Mouse (Mus musculus) spleen, adult 2 months (tissue): ENCODE measurements at regions not wholly inside any gene's neighbourhood (a gene's known extent, or its start where the extent isn't known, plus 50 kb on each side); places are given as distances from the start of the nearest gene placed in this dataset.

Experiments
- CTCF ChIP-seq: fragments of 200-500 bp; IDR thresholded peaks from 2 replicates; pipeline ENCODE4 v1.5.1; 2011; ENCODE audit warnings: mild to moderate bottlenecking, inconsistent platforms; ENCODE audit not compliant: insufficient read depth, insufficient read length, insufficient replicate concordance; ENCODE audit errors: extremely low read depth
- POLR2A ChIP-seq: fragments of 200-500 bp; IDR thresholded peaks from 2 replicates; pipeline ENCODE4 v1.6.1; 2011; ENCODE audit warnings: low read depth, low read length, inconsistent platforms

DNA sequence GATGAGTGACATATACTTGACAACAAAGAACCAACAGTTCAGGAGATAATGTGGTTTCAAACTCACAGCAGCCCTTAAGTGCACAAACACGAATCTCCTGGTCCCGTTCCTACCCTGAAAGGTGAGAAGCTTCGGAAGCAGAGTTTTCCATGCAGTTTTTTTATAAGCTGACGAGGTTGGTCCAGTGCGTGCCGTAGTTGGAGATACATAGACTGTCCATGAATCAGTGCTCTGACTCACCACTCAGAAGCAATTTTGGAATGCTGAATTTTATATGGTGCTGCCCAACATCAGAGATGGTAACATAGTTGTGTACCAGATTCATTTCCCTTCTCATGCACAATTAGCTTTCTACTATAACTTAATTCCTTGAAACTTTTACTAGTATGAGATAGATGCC, 2263.3 kb upstream of the Gm7489 start:
- no peak for TF ChIP-seq POLR2A
- no peak for TF ChIP-seq CTCF
